Mouse (Mus musculus) c-Kit-positive CD71-positive TER-119-positive erythroid progenitor cells, embryonic 14.5 days (primary cell): ENCODE data around the gene Ccnl1.

Source experiments
- DNase-seq: peaks from one replicate; pipeline ENCODE4 v3.0.0-alpha.2; 2013; ENCODE audit warnings: low spot score

Ccnl1 gene

DNA sequence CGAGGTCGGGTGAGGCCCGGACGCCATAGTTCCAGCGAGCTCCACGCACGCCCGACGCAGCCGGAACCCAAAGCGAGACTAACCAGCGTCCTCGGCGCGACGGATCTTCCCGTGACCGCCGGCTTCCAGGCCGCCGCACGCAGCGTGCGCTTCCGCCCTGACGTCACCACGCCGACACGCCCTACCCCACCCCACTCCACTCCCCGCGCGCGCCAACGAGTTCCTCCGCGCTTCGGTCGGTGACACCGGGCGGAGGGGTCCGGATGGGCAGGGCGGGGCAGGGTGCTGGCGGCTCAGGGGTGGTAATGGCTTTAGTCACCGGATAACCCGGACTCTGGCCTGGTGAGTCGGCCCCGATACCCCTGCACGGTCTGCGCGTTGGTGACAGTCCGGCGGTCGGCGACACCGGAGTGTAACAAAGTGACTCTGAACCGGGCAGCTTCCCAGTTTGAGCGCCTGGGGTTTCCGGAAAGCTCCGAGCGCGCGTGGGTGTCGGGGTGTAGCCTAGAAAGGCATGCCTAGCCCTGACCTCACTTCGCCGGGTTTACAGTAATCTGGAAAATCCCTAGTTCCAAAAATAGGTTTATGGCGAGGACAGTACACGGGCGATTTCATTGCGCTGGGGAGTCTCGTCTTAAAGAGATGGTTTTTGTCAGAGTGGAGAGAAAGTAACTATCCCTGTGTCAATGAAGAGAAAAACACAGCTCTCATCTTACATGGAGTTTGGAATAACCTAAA is at the start of gene Ccnl1:
Gene Ccnl1, minus strand, starts transcription at position 148 of the 738 bp plus-strand sequence.
- peak; percentile 87 for DNase-seq

GRCm38 (mm10) chr3:66004989-66005388 is 46.9 kb upstream of the Ccnl1 start:
- DNase-seq, result no peak

DNA sequence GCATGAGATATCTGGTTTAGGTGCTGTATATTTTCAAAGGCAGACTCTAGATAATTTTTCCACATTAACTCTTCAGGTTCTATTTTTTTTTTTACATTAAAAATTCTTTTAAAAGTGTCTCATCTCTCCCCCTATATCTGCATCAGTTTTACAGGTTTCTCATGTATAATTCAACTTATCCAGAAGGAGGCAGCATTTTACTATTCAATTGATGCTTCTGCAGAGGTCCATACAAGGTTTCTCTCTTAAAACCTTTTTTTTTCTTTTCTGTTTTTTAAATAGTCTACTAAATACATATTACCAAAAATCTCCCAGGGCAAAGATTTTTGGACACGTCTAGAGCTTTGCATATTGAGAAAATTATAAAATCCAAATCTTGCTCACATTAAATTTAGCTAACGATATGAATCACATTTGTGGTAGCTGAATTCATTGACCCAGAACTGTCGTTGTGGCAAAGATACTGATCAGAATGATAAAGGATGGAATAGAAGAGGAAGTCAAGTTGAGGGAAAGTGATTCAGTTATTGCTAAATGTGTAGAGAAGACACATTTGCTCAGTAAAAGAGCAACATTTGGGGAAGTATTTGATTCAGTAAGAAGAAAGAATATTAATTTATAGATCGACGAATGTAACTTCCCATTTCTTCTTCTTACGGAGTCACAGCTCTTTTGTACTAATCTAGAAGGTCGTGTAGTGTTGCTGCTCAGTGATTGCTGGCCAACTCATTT is 46.3 kb upstream of the Ccnl1 start:
- no peak for DNase-seq

- no peak for DNase-seq
These were observed 42.4 kb upstream of the Ccnl1 start for GRCm38 (mm10) chr3:66000400-66000799.

DNA sequence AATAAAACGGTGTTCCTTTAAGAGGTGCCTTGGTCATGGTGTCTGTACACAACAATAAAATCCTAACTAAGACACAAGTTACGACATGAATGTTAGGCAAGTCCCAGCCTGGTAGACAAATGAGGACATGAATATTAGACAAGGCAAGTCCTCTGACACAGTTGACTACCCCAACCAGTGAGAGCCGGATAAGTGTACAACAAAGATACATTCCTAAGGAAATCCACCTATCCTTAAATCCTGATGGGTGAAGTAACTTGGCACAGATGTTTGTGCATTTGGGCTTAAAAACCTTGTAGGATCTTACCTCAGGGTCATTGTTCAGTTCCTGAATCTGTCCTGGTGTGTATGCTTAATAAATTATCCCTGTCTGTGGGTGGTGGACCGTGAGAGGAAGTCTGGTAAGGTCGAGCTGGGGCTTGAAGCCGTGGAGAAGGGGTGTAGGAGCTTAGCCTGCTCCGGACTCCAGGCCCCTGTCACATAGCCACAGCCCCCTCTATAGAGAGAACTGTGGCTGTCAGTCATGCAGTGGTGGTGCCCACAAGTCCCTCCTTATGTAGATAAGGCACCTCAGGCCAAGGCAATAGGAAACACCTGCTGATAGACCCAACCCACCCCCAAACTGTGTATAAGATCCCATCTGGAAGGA is 39.4 kb upstream of the Ccnl1 start:
- no peak for DNase-seq

GRCm38 (mm10) chr3:65992395-65993340 is 34.6 kb upstream of the Ccnl1 start:
- DNase-seq, result no peak

DNA sequence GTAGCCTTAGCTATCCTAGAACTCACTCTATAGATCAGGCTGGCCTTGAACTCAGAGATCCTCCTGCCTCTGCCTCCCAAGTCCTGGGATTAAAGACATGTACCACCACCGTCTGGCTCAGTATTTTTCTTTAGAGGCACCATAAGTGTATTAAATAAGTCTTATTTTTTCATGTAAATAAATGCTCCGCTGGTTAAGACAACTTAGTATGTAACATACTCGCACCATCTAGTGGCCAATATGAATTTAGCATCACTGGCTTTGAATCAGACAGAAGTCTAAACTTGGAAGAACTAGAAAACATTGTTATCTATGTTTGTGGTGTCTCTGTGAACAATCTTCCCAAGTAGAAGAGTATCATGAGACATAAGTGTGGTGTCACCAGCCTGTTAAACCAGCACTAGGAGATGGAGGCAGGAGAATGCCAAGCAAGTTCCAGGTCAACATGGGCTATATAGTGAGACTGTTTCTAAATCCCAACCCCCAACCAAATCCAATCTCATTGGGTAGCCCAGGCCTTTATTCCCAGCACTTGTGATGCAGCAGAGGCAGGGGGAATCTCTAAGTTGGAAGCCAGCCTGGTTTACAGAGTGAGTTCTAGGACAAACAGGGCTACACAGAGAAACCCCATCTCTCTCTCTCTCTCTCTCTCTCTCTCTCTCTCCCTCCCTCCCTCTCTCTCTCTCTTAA is 33.1 kb upstream of the Ccnl1 start:
- peak; percentile 53 for DNase-seq

DNA sequence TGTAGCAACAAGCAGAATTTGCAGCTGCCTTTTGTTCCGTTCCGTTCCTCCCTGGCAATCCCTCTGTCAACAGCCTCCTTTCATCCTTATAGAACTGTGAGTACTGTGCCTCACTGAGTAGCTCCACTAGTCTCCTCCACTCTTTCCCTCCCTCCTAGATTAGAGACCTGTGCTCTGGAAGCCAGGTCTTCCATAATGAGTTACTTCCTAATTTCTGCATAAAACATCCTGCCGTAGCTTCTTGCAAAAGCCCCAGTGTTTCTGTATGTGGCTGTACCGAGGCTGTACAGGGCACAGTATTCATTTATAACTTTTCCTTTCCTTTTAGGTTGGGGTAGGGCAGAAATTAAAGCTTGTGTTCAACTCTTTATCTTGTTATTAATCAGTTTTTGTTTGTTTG is 32.5 kb upstream of the Ccnl1 start:
- DNase-seq, result no peak

DNA sequence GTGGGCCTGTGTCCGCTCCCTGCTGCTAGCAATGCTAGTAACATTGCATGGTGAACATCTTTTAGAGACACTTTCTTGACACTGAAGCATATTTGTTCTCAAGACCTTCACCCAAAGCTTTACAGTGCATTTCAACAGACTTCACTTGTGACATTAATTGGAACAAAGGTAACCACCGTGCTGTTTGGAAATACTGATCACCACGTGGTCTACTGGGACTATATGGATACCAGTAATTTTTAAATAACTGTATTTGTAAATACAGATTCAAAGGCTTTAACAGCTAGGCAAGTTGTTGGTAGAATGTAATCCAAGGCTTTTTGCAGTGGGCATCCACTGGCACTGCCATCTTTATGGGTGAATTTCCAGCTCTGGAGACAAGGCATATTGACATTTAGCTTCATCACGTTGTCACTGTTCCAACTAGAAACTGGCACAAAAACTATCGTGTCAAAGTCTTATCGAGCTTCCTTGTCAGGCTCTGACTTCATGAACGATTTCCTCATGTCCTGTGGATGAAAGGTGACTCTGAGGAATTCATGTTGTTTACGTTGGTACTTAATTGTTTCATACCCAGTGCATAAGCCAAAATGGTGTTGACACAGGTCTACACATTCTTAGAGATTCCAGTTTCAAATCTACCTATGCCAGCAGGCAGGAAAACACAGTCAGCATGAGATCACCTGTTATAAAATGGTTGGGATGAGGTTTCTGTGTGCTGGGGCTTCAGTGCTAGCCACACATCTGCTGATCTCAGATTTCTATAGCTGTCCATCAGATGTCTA is 30.9 kb upstream of the Ccnl1 start:
- no peak for DNase-seq

DNA sequence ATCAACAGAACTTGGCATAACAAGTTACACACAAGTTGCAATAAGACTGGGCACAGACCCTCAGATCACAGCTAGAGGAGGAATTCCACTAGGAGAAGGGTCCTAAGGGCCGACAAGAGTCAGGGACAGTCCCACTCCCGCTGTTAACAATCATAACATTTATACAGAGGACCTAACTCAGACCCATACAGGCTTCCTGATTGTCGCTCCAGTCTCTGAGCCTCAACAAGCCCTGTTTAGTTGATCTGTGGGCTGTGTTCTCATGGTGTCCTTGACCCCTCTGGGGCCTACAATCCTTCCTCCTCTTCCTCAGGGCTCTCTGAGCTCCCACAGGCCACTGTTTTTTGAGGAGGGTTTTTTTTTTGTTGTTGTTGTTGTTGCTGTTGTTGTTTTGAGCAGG is 18.2 kb upstream of the Ccnl1 start:
- DNase-seq, result no peak

DNA sequence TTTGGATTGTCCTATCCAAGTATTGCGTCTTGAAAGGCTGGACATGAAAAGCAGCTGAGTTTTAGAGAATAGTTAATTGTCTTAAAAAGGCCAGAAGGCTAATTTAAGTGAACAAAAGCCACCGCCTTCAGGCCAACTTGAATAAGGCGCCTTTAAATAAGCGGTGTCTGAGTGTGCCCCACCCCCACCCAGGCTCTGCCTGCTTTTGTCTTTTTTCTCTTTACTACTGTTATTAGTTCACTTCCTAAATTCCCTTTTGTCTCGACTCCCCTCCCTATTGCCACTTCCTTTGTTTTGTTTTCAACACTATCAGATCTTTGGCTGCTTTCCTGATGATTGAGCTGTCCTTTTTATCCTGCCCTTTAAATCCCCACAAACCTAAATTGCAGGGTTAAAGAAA is 17.3 kb upstream of the Ccnl1 start:
- DNase-seq, result peak; percentile 45

DNA sequence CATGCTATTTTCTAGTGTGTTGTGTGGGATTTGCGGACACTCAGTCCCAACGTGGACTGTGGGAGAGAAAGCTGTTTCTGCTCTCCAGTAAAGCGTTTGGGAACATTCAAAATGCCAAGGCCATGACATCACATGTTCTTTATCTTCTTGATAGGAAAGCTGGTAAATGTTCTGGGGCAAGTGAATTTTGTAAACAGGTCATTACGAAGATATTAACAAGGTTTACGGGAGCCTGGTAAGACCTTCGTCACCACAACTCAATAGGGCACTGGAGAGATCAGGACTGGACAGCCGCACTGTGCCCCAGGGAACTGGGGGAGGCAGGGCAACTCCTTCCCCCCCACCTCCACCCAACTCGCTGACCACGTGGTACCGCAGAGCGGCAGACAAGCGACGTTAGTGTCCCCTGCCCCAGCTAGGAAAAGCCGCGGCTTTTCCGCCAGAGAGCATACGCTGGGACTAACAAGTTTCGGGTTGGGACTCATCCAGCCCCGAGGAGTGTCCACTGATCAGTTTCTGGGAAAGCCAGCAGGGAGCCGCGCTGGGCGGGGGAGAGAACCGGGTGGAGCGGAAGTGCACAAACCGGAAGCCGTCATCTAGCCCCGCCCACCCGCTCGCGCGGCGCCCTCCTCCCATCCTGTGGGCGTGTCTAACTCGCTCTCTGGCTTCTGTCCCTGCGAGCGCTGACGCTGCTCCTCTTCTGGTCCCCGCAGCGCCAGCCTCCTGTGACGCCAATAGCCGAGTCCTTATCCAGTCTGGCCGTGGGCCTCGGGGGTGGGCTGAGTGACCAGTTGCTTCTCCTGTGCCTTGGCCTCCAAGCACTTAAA is 16.4 kb upstream of the Ccnl1 start:
- DNase-seq, result peak; percentile 96

GRCm38 (mm10) chr3:65973501-65974231 is 15.6 kb upstream of the Ccnl1 start:
- DNase-seq, result no peak

- no peak for DNase-seq
These were observed 11.1 kb upstream of the Ccnl1 start for GRCm38 (mm10) chr3:65969196-65969595.

DNA sequence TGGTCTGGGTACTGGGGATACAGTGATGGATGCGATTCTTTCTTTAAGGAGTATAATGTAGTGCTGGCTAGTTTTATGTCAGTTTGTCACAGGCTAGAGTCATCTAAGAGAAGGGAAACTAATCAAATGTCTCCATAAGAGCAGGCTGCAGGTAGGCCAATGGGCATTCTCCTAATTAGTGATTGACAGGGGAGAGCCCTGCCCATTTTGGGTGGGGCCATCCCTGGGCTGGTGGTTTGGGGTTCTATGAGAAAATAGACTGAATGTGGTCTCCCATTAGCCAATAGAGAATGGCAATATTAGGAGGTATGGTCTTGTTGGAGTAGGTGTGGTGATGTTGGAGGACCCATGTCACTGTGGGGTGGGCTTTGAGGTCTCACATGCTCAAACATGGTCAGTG is 8.3 kb upstream of the Ccnl1 start:
- DNase-seq, result no peak

- DNase-seq, result peak; percentile 25
These were observed 4.4 kb upstream of the Ccnl1 start for GRCm38 (mm10) chr3:65962270-65962930.

DNA sequence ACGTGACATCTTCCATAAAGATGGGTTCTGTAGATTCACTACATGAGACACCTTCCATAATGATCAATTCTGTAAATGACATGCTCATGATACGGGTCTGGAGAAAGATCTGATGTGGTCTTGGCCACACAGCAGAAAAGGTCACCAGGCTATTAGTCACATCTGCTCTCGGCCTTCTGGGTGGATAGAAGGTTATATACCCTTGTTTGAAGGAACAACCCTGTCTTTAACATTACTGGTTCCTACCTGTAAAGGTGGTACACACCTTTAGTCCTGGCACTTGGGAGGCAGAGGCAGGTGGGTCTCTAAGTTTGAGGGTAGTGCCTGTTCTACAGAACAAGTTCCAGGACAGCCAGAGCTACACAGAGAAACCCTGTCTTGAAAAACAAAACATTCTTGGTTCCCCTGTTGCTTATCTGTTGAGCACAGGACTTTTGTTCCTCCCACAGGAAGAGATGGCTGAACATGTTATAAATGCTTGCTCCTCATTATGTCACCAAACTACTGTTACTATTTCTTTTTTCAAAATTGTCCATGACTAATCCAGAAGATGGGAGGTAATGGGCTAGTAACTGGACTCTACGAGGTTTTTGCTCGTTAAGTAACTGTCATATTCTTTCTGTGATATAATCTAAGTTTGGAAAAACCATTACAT is 2.4 kb upstream of the Ccnl1 start:
- peak; percentile 57 for DNase-seq
